Mouse (Mus musculus) liver, embryonic 13.5 days (tissue): ENCODE measurements around the gene Zbtb22. TPM values are rescaled to one million over a fixed set of nuclear protein-coding genes. Genes with fewer than 3 reads are reported as not detected.
"Not testable (repeated sequence)": the region's sequence is repeated elsewhere in the genome, so short reads cannot be mapped to it uniquely, and the experiment has no call there.

Experiments used
- ATAC-seq: fragments of 200-750 bp; cut with Nextera tagmentation; 2 replicates; pipeline ENCODE4 v1.8.0; 2017; ENCODE audit warnings: low read depth, mild to moderate bottlenecking, moderate number of reproducible peaks, moderate library complexity
- DNase-seq: peaks from one replicate; pipeline ENCODE4 v3.0.0; 2022
- H3K27ac ChIP-seq: fragments of 300-500 bp; sonication (generic); 2 replicates; pipeline ENCODE4 v1.5.1; 2015; ENCODE audit warnings: moderate library complexity, mild to moderate bottlenecking, inconsistent platforms
- H3K27me3 ChIP-seq: fragments of 300-500 bp; sonication (generic); 2 replicates; pipeline ENCODE4 v1.6.1; 2015; ENCODE audit warnings: mild to moderate bottlenecking, inconsistent platforms
- H3K36me3 ChIP-seq: fragments of 300-500 bp; sonication (generic); 2 replicates; pipeline ENCODE4 v1.6.1; 2015; ENCODE audit warnings: mild to moderate bottlenecking, inconsistent platforms
- H3K4me1 ChIP-seq: fragments of 300-500 bp; sonication (generic); replicated peaks from 2 replicates; pipeline ENCODE4 v1.6.1; 2015; ENCODE audit warnings: inconsistent platforms
- H3K4me2 ChIP-seq: fragments of 300-500 bp; sonication (generic); 2 replicates; pipeline ENCODE4 v1.6.1; 2015; ENCODE audit warnings: inconsistent platforms, mild to moderate bottlenecking, moderate library complexity
- H3K4me3 ChIP-seq: fragments of 300-500 bp; sonication (generic); replicated peaks from 2 replicates; pipeline ENCODE4 v1.5.1; 2015; ENCODE audit warnings: mild to moderate bottlenecking, inconsistent platforms
- H3K9ac ChIP-seq: fragments of 300-500 bp; sonication (generic); 2 replicates; pipeline ENCODE4 v1.6.1; 2015; ENCODE audit warnings: mild to moderate bottlenecking, inconsistent platforms
- H3K9me3 ChIP-seq: fragments of 300-500 bp; sonication (generic); replicated peaks from 2 replicates; pipeline ENCODE4 v1.6.1; 2016; ENCODE audit warnings: inconsistent platforms
- WGBS: fragments of 180-500 bp; shearing (Covaris S2); methylation state at CpG from one replicate; pipeline ENCODE4 v1.1.7; 2015; ENCODE audit not compliant: insufficient replicate concordance; 5-methylcytosine and 5-hydroxymethylcytosine counted together
- polyA plus RNA-seq: library from polyadenylated mRNA; unstranded; fragments of >200 nt; fragmentation: Nextera tagmentation; extraction: Ambion mirVana; gene quantifications from 2 replicates; pipeline ENCODE4 v1.2.1, GENCODE M21; 2015

The Zbtb22 gene
- polyA plus RNA-seq, 1 experiment from 2014 or later, result 10.7 TPM

- DNase-seq (peak; percentile 78), ATAC-seq (peak; percentile 77)
- peak within 1 kb of the TSS; percentile 96 for H3K4me2 ChIP-seq
- H3K9me3 ChIP-seq, result no peaks in the 10 kb centered on the region
- H3K4me1 ChIP-seq, result peaks cover 73% of the 10 kb centered on the region
- H3K4me3 ChIP-seq, result peak within 1 kb of the TSS; percentile 97
- H3K27ac ChIP-seq, result peak within 1 kb of the TSS; percentile 92
- peaks cover 69% of the 10 kb centered on the region for H3K36me3 ChIP-seq
- WGBS, result under 1% methylated on average over 45 of the region's 45 CpGs
- no peaks in the 10 kb centered on the region for H3K27me3 ChIP-seq
- peak within 1 kb of the TSS; percentile 97 for H3K9ac ChIP-seq
These were observed 35.6 kb downstream of the Zbtb22 start, which contains the start of gene B3galt4 for GRCm38 (mm10) chr17:33951021-33951946. Gene B3galt4 (minus strand): TSS chr17:33951488.

GRCm38 (mm10) chr17:33952015-33952414 is 36.3 kb downstream of the Zbtb22 start:
- DNase-seq, H3K27me3 ChIP-seq, ATAC-seq, H3K9me3 ChIP-seq: not testable (repeated sequence)
- peak overlapping the region; percentile 97 for H3K4me3 ChIP-seq
- H3K27ac ChIP-seq, result peak overlapping the region; percentile 92
- H3K4me2 ChIP-seq, result peak overlapping the region; percentile 96
- peak overlapping the region; percentile 97 for H3K9ac ChIP-seq
- WGBS, result 54% methylated on average over 13 of the region's 13 CpGs
- peaks cover 63% of the 10 kb centered on the region for H3K36me3 ChIP-seq
- peaks cover 78% of the 10 kb centered on the region for H3K4me1 ChIP-seq

- no peaks in the 10 kb centered on the region for H3K9me3 ChIP-seq
- WGBS, result 60% methylated on average over 4 of the region's 4 CpGs
- H3K9ac ChIP-seq, result peak overlapping the region; percentile 97
- H3K27me3 ChIP-seq, result no peaks in the 10 kb centered on the region
- ATAC-seq (no peak), DNase-seq (no peak)
- peak overlapping the region; percentile 92 for H3K27ac ChIP-seq
- H3K4me3 ChIP-seq, result peak overlapping the region; percentile 97
- H3K36me3 ChIP-seq, result peaks cover 63% of the 10 kb centered on the region
- H3K4me1 ChIP-seq, result peaks cover 85% of the 10 kb centered on the region
- peak overlapping the region; percentile 96 for H3K4me2 ChIP-seq
These were observed 37.2 kb downstream of the Zbtb22 start for GRCm38 (mm10) chr17:33952879-33953278.

GRCm38 (mm10) chr17:33953310-33953709 is 37.6 kb downstream of the Zbtb22 start:
- ATAC-seq, result no peak
- no peaks in the 10 kb centered on the region for H3K9me3 ChIP-seq
- no peak for DNase-seq
- peaks cover 82% of the 10 kb centered on the region for H3K4me1 ChIP-seq
- H3K36me3 ChIP-seq, result peaks cover 63% of the 10 kb centered on the region
- no peaks in the 10 kb centered on the region for H3K27me3 ChIP-seq
- 53% methylated on average over 3 of the region's 3 CpGs for WGBS
- peak overlapping the region; percentile 97 for H3K9ac ChIP-seq
- peak overlapping the region; percentile 96 for H3K4me2 ChIP-seq
- H3K27ac ChIP-seq, result peak overlapping the region; percentile 92
- H3K4me3 ChIP-seq, result peak overlapping the region; percentile 97

- Histone ChIP-seq H3K9ac (peak overlapping the region; percentile 97), H3K4me3 (peak overlapping the region; percentile 97), H3K4me1 (peaks cover 74% of the 10 kb centered on the region), H3K9me3 (no peaks in the 10 kb centered on the region), H3K36me3 (peaks cover 63% of the 10 kb centered on the region), H3K27me3 (no peaks in the 10 kb centered on the region), H3K27ac (peak overlapping the region; percentile 92), H3K4me2 (peak overlapping the region; percentile 96)
- DNase-seq, result no peak
- no peak for ATAC-seq
- 16% methylated on average over 5 of the region's 5 CpGs for WGBS
These were observed 38.4 kb downstream of the Zbtb22 start for GRCm38 (mm10) chr17:33953961-33954565.

GRCm38 (mm10) chr17:33954646-33955554 is 39.2 kb downstream of the Zbtb22 start:
- H3K9me3 ChIP-seq, result no peaks in the 10 kb centered on the region
- H3K4me3 ChIP-seq, result peak overlapping the region; percentile 97
- WGBS, result under 1% methylated on average over 33 of the region's 33 CpGs
- DNase-seq (no peak), ATAC-seq (no peak)
- peak overlapping the region; percentile 92 for H3K27ac ChIP-seq
- peaks cover 63% of the 10 kb centered on the region for H3K36me3 ChIP-seq
- peak overlapping the region; percentile 97 for H3K9ac ChIP-seq
- peak overlapping the region; percentile 96 for H3K4me2 ChIP-seq
- H3K27me3 ChIP-seq, result no peaks in the 10 kb centered on the region
- peaks cover 68% of the 10 kb centered on the region for H3K4me1 ChIP-seq

- Histone ChIP-seq H3K36me3 (peaks cover 63% of the 10 kb centered on the region), H3K27ac (peak within 1 kb of the TSS; percentile 92), H3K4me1 (peaks cover 60% of the 10 kb centered on the region), H3K9me3 (no peaks in the 10 kb centered on the region), H3K4me2 (peak within 1 kb of the TSS; percentile 96), H3K27me3 (no peaks in the 10 kb centered on the region), H3K9ac (peak within 1 kb of the TSS; percentile 97), H3K4me3 (peak within 1 kb of the TSS; percentile 97)
- ATAC-seq (peak; percentile 80), DNase-seq (peak; percentile 95)
- under 1% methylated on average over 50 of the region's 50 CpGs for WGBS
These were observed 40.0 kb downstream of the Zbtb22 start, which contains the start of the genes Vps52 and Rps18 for GRCm38 (mm10) chr17:33955555-33956214. Gene Vps52 (plus strand): TSS chr17:33955812. Gene Rps18 (minus strand): TSS chr17:33956001.

GRCm38 (mm10) chr17:33956336-33956735 is 40.6 kb downstream of the Zbtb22 start:
- Histone ChIP-seq H3K4me1 (peaks cover 53% of the 10 kb centered on the region), H3K4me2 (peak overlapping the region; percentile 86), H3K27me3 (no peaks in the 10 kb centered on the region), H3K36me3 (peaks cover 69% of the 10 kb centered on the region), H3K9ac (peak overlapping the region; percentile 90), H3K27ac (peak overlapping the region; percentile 92), H3K9me3 (no peaks in the 10 kb centered on the region), H3K4me3 (peak overlapping the region; percentile 97)
- ATAC-seq (no peak), DNase-seq (no peak)
- WGBS, result 3% methylated on average over 10 of the region's 10 CpGs

GRCm38 (mm10) chr17:33957493-33957892 is 41.8 kb downstream of the Zbtb22 start:
- peaks cover 71% of the 10 kb centered on the region for H3K36me3 ChIP-seq
- no peak for ATAC-seq
- H3K4me3 ChIP-seq, result 0 out of 2 replicates have a peak overlapping the region, but pooled peaks have one; percentile 2

GRCm38 (mm10) chr17:33958451-33958850 is 42.7 kb downstream of the Zbtb22 start:
- 93% methylated on average over 11 of the region's 11 CpGs for WGBS
- Histone ChIP-seq H3K27me3 (no peaks in the 10 kb centered on the region), H3K9me3 (no peaks in the 10 kb centered on the region), H3K27ac (no peak overlapping the region), H3K9ac (no peak overlapping the region), H3K4me1 (peaks cover 32% of the 10 kb centered on the region), H3K4me2 (no peak overlapping the region), H3K36me3 (peaks cover 71% of the 10 kb centered on the region), H3K4me3 (no peak overlapping the region)
- ATAC-seq (no peak), DNase-seq (no peak)

More at GRCm38 (mm10) chr17:33957493-33957892, 41.8 kb downstream of the Zbtb22 start:
- Histone ChIP-seq H3K4me2 (peak overlapping the region; percentile 86), H3K4me1 (peaks cover 42% of the 10 kb centered on the region), H3K27me3 (no peaks in the 10 kb centered on the region), H3K9ac (no peak overlapping the region), H3K9me3 (no peaks in the 10 kb centered on the region), H3K27ac (no peak overlapping the region)
- DNase-seq, result no peak
- WGBS, result 77% methylated on average over 6 of the region's 6 CpGs
